Mouse (Mus musculus) inflammation-experienced regulatory T-cells, adult 6 months (primary cell): ENCODE measurements around the gene Stat6. TPM values are rescaled to one million over a fixed set of nuclear protein-coding genes. Genes with fewer than 3 reads are reported as not detected.

Source experiments
- ATAC-seq: one replicate; pipeline ENCODE4 v1.8.0; 2017
- polyA plus RNA-seq, 3 experiments: library from polyadenylated mRNA; unstranded; fragments of 100-300 nt; shearing (Covaris generic); gene quantifications; one replicate each; pipeline ENCODE4 v1.2.1; 2017

Stat6 gene
- polyA plus RNA-seq, 3 experiments from 2014 or later = 148 to 195 (median 176) TPM

GRCm38 (mm10) chr10:127674046-127674655 lies 31.4 kb downstream of the Stat6 start:
- no peak for ATAC-seq

- peak; percentile 37 for ATAC-seq
These were observed 32.2 kb downstream of the Stat6 start for GRCm38 (mm10) chr10:127674794-127675522.

GRCm38 (mm10) chr10:127675859-127676398 lies 33.1 kb downstream of the Stat6 start:
- no peak for ATAC-seq

GRCm38 (mm10) chr10:127676691-127677548 lies 34.1 kb downstream of the Stat6 start:
- peak; percentile 93 for ATAC-seq

GRCm38 (mm10) chr10:127677591-127678336 lies 35.0 kb downstream of the Stat6 start:
- ATAC-seq = peak; percentile 29

- ATAC-seq = no peak
These were observed 36.4 kb downstream of the Stat6 start for GRCm38 (mm10) chr10:127679208-127679607.

GRCm38 (mm10) chr10:127679881-127680280 lies 37.1 kb downstream of the Stat6 start:
- ATAC-seq = no peak

GRCm38 (mm10) chr10:127682886-127683285 lies 40.1 kb downstream of the Stat6 start:
- ATAC-seq = no peak

GRCm38 (mm10) chr10:127691053-127691452 lies 48.3 kb downstream of the Stat6 start:
- ATAC-seq = no peak

GRCm38 (mm10) chr10:127694636-127695035 lies 51.9 kb downstream of the Stat6 start:
- no peak for ATAC-seq

- no peak for ATAC-seq
These were observed 53.0 kb downstream of the Stat6 start for GRCm38 (mm10) chr10:127695775-127696174.

- ATAC-seq = no peak
These were observed 56.2 kb downstream of the Stat6 start for GRCm38 (mm10) chr10:127698966-127699365.

- ATAC-seq = no peak
These were observed 60.5 kb downstream of the Stat6 start for GRCm38 (mm10) chr10:127703299-127703698.

GRCm38 (mm10) chr10:127704293-127704692 lies 61.5 kb downstream of the Stat6 start:
- no peak for ATAC-seq

- ATAC-seq = no peak
These were observed 62.0 kb downstream of the Stat6 start, which contains the start of gene Myo1a for GRCm38 (mm10) chr10:127704766-127705220. Myo1a (plus strand) TSS chr10:127705170.

GRCm38 (mm10) chr10:127705783-127706182 lies 63.0 kb downstream of the Stat6 start:
- no peak for ATAC-seq

- no peak for ATAC-seq
These were observed 64.9 kb downstream of the Stat6 start for GRCm38 (mm10) chr10:127707721-127708120.

GRCm38 (mm10) chr10:127708850-127709370 lies 66.1 kb downstream of the Stat6 start:
- no peak for ATAC-seq

- ATAC-seq = no peak
These were observed 67.5 kb downstream of the Stat6 start for GRCm38 (mm10) chr10:127710331-127710730.
